Mouse (Mus musculus) hematopoietic stem cell, adult 5-6 weeks (primary cell): ENCODE results near the gene Srrm3. TPM values are rescaled to one million over a fixed set of nuclear protein-coding genes. Genes with fewer than 3 reads are reported as not detected.

ENCODE experiments used
- ATAC-seq, 2 experiments: fragments of 125-278 bp in 1 of 2; replicated peaks in 1 of 2; 2 replicates each; pipeline ENCODE4 v1.8.0; 2016 to 2017; ENCODE audit warnings: inconsistent platforms in 2 of 2, mild to moderate bottlenecking in 2 of 2, moderate number of reproducible peaks in 2 of 2, low read depth in 1 of 2, moderate TSS enrichment in 1 of 2; ENCODE audit not compliant: low FRiP score in 2 of 2, poor library complexity in 2 of 2, severe bottlenecking in 2 of 2, insufficient read depth in 1 of 2, low TSS enrichment in 1 of 2
- total RNA-seq: library from RNA; stranded (forward); fragments of 172-1452, 232-1000 nt; gene quantifications from 2 replicates; pipeline ENCODE4 v1.2.3, GENCODE M21; 2017

Gene Srrm3
- total RNA-seq, 1 experiment from 2014 or later, result not detected

GRCm38 (mm10) chr5:135909646-135910045, 103.0 kb downstream of the Srrm3 start:
- no peak for ATAC-seq

- no peak for ATAC-seq
Observed at GRCm38 (mm10) chr5:135910813-135911212, 104.1 kb downstream of the Srrm3 start.

GRCm38 (mm10) chr5:135911633-135912220, 105.0 kb downstream of the Srrm3 start:
- no peak for ATAC-seq

GRCm38 (mm10) chr5:135913201-135913600, 106.5 kb downstream of the Srrm3 start:
- ATAC-seq, result no peak

GRCm38 (mm10) chr5:135914156-135914555, 107.5 kb downstream of the Srrm3 start:
- ATAC-seq, result no peak

- ATAC-seq, result no peak
Observed at GRCm38 (mm10) chr5:135916051-135916565, 109.4 kb downstream of the Srrm3 start.

- no peak for ATAC-seq
Observed at GRCm38 (mm10) chr5:135916601-135917000, 109.9 kb downstream of the Srrm3 start.

GRCm38 (mm10) chr5:135917327-135918058, 110.8 kb downstream of the Srrm3 start:
- no peak for ATAC-seq

- no peak for ATAC-seq
Observed at GRCm38 (mm10) chr5:135918059-135918437, 111.4 kb downstream of the Srrm3 start.

- ATAC-seq, result no peak
Observed at GRCm38 (mm10) chr5:135918593-135918992, 111.9 kb downstream of the Srrm3 start.

- ATAC-seq, result no peak
Observed at GRCm38 (mm10) chr5:135919902-135920301, 113.2 kb downstream of the Srrm3 start.

GRCm38 (mm10) chr5:135923901-135924300, 117.2 kb downstream of the Srrm3 start:
- ATAC-seq, result no peak

Other genes with a start within 250 kb of the Srrm3 start
- not detected in 2 replicates for gene Ccl26, start 243.3 kb upstream of the Srrm3 start, total RNA-seq
- not detected in 2 replicates for gene Ccl24, start 233.8 kb upstream of the Srrm3 start, total RNA-seq
- gene Rhbdd2, start 174.3 kb upstream of the Srrm3 start, total RNA-seq, result 13.4 and 21.0 TPM in 2 replicates
- gene Por, start 136.9 kb upstream of the Srrm3 start, total RNA-seq, result 75.9 and 96.4 TPM in 2 replicates
- gene Tmem120a, start 62.4 kb upstream of the Srrm3 start, total RNA-seq, result 7.7 and 11.5 TPM in 2 replicates
- not detected in 2 replicates for gene Styxl1, start 28.5 kb upstream of the Srrm3 start, total RNA-seq
- 130 and 138 TPM in 2 replicates for gene Mdh2, start 28.4 kb upstream of the Srrm3 start, total RNA-seq
- not detected in 2 replicates for gene Hspb1, start 81.0 kb downstream of the Srrm3 start, total RNA-seq
- 95.4 and 110 TPM in 2 replicates for gene Ywhag, start 127.7 kb downstream of the Srrm3 start, total RNA-seq
- gene Ssc4d, start 167.6 kb downstream of the Srrm3 start, total RNA-seq, result 3.4 and 3.8 TPM in 2 replicates
- not detected in 2 replicates for gene Zp3, start 173.2 kb downstream of the Srrm3 start, total RNA-seq
- gene Dtx2, start 187.9 kb downstream of the Srrm3 start, total RNA-seq, result 3.4 and 4.4 TPM in 2 replicates
- not detected in 2 replicates for gene Upk3b, start 231.6 kb downstream of the Srrm3 start, total RNA-seq
- not detected in 2 replicates for gene Upk3bl, start 247.6 kb downstream of the Srrm3 start, total RNA-seq